Mouse (Mus musculus): Measurements from ENCODE around the gene Neurl2.
"Not testable (repeated sequence)": the region's sequence is repeated elsewhere in the genome, so short reads cannot be mapped to it uniquely, and the experiment has no call there.

Neurl2 gene

GRCm38 (mm10) chr2:164857842-164858553 is 24.7 kb upstream of the Neurl2 start:
- DNase-seq (ENCODE audit: low read depth): no peak

- no peak for DNase-seq (ENCODE audit: low read depth)
Measured at GRCm38 (mm10) chr2:164857101-164857821, 24.0 kb upstream of the Neurl2 start, which contains the start of gene Pltp. Gene Pltp, minus strand, starts transcription at chr2:164857711.

GRCm38 (mm10) chr2:164856309-164857100 is 23.2 kb upstream of the Neurl2 start:
- no peak for DNase-seq (ENCODE audit: low read depth)

- not testable (repeated sequence) for DNase-seq (ENCODE audit: low read depth)
Measured at GRCm38 (mm10) chr2:164855572-164855971, 22.3 kb upstream of the Neurl2 start.

GRCm38 (mm10) chr2:164850061-164850460 is 16.8 kb upstream of the Neurl2 start:
- no peak for DNase-seq (ENCODE audit: low read depth)

- no peak for DNase-seq (ENCODE audit: low read depth)
Measured at GRCm38 (mm10) chr2:164845782-164846181, 12.5 kb upstream of the Neurl2 start.

GRCm38 (mm10) chr2:164835164-164835563 is 1.9 kb upstream of the Neurl2 start:
- DNase-seq (ENCODE audit: low read depth): no peak

GRCm38 (mm10) chr2:164834531-164834930 is 1.3 kb upstream of the Neurl2 start:
- DNase-seq (ENCODE audit: low read depth): no peak

GRCm38 (mm10) chr2:164832748-164833301 is 431 bp downstream of the Neurl2 start, which contains the start of gene Ctsa:
Gene Ctsa, plus strand, starts transcription at chr2:164832873.
- DNase-seq (ENCODE audit: low read depth): peak; percentile 72

GRCm38 (mm10) chr2:164832032-164832747 is 1.1 kb downstream of the Neurl2 start:
- DNase-seq (ENCODE audit: low read depth): no peak

- DNase-seq (ENCODE audit: low read depth): no peak
Measured at GRCm38 (mm10) chr2:164831029-164831428, 2.2 kb downstream of the Neurl2 start.

- no peak for DNase-seq (ENCODE audit: low read depth)
Measured at GRCm38 (mm10) chr2:164829090-164829489, 4.2 kb downstream of the Neurl2 start.

GRCm38 (mm10) chr2:164828437-164828836 is 4.8 kb downstream of the Neurl2 start, which contains the start of gene Spata25:
Gene Spata25, minus strand, starts transcription at chr2:164828537.
- DNase-seq (ENCODE audit: low read depth): no peak

GRCm38 (mm10) chr2:164827146-164827850 is 6.0 kb downstream of the Neurl2 start:
- no peak for DNase-seq (ENCODE audit: low read depth)

GRCm38 (mm10) chr2:164825521-164825920 is 7.7 kb downstream of the Neurl2 start:
- DNase-seq (ENCODE audit: low read depth): no peak

- no peak for DNase-seq (ENCODE audit: low read depth)
Measured at GRCm38 (mm10) chr2:164823969-164824368, 9.3 kb downstream of the Neurl2 start.

GRCm38 (mm10) chr2:164823181-164823585 is 10.1 kb downstream of the Neurl2 start:
- no peak for DNase-seq (ENCODE audit: low read depth)

- peak; percentile 98 for DNase-seq (ENCODE audit: low read depth)
Measured at GRCm38 (mm10) chr2:164822636-164823165, 10.6 kb downstream of the Neurl2 start, which contains the start of gene Zswim1. Gene Zswim1, plus strand, starts transcription at chr2:164822686.

GRCm38 (mm10) chr2:164821060-164821459 is 12.2 kb downstream of the Neurl2 start:
- DNase-seq (ENCODE audit: low read depth): no peak

- DNase-seq (ENCODE audit: low read depth): no peak
Measured at GRCm38 (mm10) chr2:164817703-164818102, 15.6 kb downstream of the Neurl2 start.
